Mouse (Mus musculus): ENCODE data around the gene Syne1.

DNA sequence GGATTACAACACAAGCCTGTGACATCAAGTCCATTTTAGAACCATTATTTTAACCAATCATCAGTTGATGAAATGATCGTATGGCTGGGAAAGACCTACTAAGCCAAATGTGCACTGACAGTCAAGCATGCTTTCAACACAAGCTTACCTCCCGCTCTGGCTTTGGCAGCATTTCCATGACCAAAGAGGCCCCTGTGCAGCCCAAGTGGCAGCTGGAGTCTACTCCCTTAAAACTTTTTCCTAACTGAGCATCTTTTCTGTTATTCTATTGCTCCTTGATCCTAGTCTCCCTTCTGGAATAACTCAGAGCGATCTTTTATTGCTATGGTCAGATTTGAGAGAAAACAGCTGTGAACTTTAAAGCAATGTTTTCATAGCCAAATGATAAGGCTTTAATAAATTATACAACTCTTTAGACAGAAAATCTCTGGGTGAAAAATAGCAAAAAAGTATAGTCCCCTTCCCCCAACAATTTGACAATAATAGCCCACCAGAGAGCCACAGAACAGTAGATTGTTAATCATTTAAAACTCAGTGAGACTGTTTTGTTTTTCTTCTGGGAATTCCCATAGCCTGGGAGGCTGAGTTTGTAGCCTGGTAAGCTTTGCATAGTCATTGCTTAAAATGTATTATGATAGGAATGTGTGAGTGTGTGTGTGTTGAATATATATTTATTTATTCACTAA lies 411.9 kb downstream of the Syne1 start:
- TF ChIP-seq POLR2A (IDR thresholded peaks at IDR 0.05; ENCODE audit: insufficient read length, low read depth) (no peak), USF1 (IDR thresholded peaks at IDR 0.05; ENCODE audit: low read depth) (no peak), MAX (IDR thresholded peaks at IDR 0.05; ENCODE audit: low read depth) (no peak), TCF12 (IDR thresholded peaks at IDR 0.05; ENCODE audit: insufficient read depth, poor library complexity, severe bottlenecking) (no peak), MYOG (IDR thresholded peaks at IDR 0.05; ENCODE audit: control insufficient read depth in 1 of 3, insufficient read depth in 1 of 3, insufficient read length in 2 of 3, low read depth in 2 of 3) (no peak), SRF (IDR thresholded peaks at IDR 0.05; ENCODE audit: control insufficient read depth, insufficient read length, low read depth) (no peak), POLR2AphosphoS2 (IDR thresholded peaks at IDR 0.05; ENCODE audit: insufficient read length, low read depth) (no peak)

All from myocyte (in vitro differentiated cells).